Mouse (Mus musculus): ENCODE measurements around the gene Zc3h18.

Gene Zc3h18

GRCm38 (mm10) chr8:122393717-122394116 is 17.3 kb downstream of the Zc3h18 start:
- DNase-seq (ENCODE audit: low read depth, low spot score) = no peak

DNA sequence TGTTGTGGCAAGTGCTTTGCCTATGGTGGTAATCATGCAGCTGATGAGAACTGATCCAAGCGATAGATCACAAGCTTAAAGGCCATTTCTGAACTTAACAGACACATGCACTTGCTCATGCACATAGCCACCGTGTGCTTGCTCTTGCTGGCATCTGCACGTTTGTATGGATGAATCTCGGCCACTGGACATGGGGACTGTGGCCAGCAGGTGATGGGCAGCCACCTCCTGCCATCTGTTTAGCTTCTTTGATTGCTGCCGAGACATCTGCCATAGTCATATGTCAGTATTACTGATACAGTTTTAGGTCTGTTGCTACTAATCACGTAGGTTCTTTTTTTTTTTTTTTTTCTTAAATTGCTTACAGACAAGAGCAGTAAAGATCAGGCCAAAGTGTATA is 18.9 kb downstream of the Zc3h18 start:
- DNase-seq (ENCODE audit: low read depth, low spot score) = no peak

DNA sequence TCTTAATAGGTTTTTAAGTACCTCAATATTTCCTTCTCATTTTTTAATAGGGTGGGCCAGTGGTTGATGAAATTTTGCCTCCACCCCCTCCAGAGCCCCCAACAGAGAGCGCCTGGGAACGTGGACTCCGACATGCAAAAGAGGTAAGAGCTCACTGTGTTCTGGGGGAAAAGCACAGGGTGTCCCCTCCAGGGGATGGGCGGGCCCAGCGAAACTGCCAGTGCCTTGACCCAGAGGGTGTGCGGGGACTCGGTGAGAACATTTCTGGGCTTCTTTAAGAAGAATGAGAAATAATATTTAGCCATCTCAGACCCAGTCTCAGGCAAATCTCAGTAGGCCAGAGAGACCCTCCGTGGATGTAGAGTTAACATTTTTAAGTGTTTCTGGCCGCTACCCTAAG is 21.8 kb downstream of the Zc3h18 start:
- no peak for DNase-seq (ENCODE audit: low read depth, low spot score)

GRCm38 (mm10) chr8:122405146-122405805 is 28.9 kb downstream of the Zc3h18 start:
- no peak for DNase-seq (ENCODE audit: low read depth, low spot score)

- DNase-seq (ENCODE audit: low read depth, low spot score) = no peak
These were observed 31.3 kb downstream of the Zc3h18 start for GRCm38 (mm10) chr8:122407678-122408077.

DNA sequence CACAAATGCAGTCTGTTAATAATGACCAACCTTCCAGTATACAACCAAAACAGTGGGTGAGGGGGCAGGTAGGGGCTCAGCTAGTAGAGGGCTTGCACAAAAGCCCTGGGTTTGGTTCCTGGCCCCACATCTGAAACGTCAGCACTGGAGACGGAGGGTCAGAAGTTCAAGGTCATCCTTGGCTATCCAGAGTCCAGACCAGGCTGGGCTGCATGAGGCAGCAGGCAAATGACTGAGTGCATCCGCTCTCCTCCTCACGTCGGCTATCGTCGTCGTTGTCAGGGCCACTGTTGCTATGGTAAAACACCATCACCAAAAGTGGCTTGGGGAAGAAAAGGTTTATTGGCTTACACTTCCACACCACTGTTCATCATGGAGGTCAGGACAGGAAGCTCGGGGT is 37.9 kb downstream of the Zc3h18 start:
- no peak for DNase-seq (ENCODE audit: low read depth, low spot score)

GRCm38 (mm10) chr8:122415554-122415953 is 39.1 kb downstream of the Zc3h18 start:
- DNase-seq (ENCODE audit: low read depth, low spot score) = no peak

DNA sequence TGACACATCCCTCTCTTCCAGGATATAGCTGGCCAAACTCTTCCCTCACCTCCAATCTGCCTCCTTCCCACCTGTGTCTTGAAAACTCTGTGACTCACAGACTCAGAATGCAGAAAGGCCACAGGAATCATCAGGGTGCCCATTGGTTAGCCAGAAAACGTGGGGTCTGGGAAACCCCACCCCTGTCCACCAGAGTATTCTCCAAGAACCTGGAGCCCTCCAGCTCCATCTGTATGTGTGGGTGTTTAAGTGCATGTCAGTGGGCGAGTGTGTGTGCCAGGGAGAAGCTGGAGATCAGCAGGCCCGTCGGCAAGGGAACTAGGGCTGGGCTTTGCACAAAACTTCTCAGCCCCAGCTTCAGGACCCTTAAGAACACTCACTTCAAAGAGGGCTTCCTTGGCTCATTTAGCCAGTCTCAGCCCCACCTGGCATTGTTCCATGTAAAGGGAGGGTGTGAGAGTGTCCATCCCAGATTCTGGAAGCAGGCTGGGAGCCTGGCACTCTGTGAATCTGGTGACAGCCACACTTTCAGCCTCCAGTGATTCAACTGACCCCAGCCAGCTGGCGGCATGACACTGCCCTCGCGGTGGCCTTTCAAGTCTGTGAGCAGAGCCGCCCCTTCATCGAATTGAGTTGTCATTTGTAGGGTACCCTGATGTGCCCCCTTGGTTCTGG is 43.6 kb downstream of the Zc3h18 start:
- DNase-seq (ENCODE audit: low read depth, low spot score) = peak; percentile 48

- no peak for DNase-seq (ENCODE audit: low read depth, low spot score)
These were observed 45.1 kb downstream of the Zc3h18 start, which contains the start of gene Il17c for GRCm38 (mm10) chr8:122421376-122422070. Gene Il17c (plus strand): TSS chr8:122422020.

DNA sequence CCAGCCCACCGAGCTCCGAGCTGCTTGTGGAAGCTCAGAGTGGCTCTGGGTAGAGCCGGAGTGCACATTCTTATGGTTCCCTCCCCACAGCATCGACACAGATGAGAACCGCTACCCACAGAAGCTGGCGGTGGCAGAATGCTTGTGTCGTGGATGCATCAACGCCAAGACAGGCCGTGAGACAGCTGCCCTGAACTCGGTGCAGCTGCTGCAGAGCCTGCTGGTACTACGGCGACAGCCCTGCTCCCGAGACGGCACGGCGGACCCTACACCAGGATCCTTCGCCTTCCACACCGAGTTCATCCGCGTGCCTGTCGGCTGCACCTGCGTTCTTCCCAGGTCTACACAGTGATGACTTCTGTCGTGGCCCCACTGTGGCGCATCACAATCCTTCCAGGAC is 46.8 kb downstream of the Zc3h18 start:
- no peak for DNase-seq (ENCODE audit: low read depth, low spot score)

- DNase-seq (ENCODE audit: low read depth, low spot score) = peak; percentile 84
These were observed 47.2 kb downstream of the Zc3h18 start for GRCm38 (mm10) chr8:122423659-122424058.

GRCm38 (mm10) chr8:122426145-122426544 is 49.7 kb downstream of the Zc3h18 start:
- DNase-seq (ENCODE audit: low read depth, low spot score) = no peak

GRCm38 (mm10) chr8:122427607-122428006 is 51.2 kb downstream of the Zc3h18 start:
- no peak for DNase-seq (ENCODE audit: low read depth, low spot score)

- DNase-seq (ENCODE audit: low read depth, low spot score) = no peak
These were observed 51.8 kb downstream of the Zc3h18 start for GRCm38 (mm10) chr8:122428163-122428562.

DNA sequence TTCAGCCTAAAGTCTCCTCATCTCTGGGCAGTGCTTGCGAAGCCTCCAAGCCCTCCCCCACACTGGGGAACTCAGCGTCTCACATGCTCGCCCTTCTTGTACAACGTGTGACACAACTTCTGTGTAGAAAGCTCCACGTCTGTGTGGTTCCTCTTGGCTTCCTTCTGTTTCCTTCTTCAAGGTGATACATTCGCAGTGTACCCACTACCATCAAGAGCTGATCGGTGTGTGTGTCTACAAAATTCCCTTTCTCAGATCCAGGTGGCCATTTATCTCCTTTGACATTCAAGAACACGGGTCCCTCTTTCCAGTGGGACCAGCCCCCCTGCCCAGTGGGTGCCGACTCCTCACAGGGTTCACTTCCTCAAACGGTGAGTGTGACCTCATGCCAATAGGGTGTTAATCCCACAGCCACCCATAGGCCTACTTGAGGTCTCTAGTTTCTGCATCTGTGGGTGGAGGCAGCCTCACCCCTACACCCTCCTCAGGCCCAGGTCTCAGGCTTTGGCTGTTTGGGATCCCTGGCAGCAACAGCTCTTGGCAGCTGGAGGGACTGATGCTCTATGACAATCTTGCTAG is 53.7 kb downstream of the Zc3h18 start:
- DNase-seq (ENCODE audit: low read depth, low spot score) = no peak

GRCm38 (mm10) chr8:122430646-122431045 is 54.2 kb downstream of the Zc3h18 start:
- no peak for DNase-seq (ENCODE audit: low read depth, low spot score)

- no peak for DNase-seq (ENCODE audit: low read depth, low spot score)
These were observed 55.5 kb downstream of the Zc3h18 start for GRCm38 (mm10) chr8:122431694-122432442.

DNA sequence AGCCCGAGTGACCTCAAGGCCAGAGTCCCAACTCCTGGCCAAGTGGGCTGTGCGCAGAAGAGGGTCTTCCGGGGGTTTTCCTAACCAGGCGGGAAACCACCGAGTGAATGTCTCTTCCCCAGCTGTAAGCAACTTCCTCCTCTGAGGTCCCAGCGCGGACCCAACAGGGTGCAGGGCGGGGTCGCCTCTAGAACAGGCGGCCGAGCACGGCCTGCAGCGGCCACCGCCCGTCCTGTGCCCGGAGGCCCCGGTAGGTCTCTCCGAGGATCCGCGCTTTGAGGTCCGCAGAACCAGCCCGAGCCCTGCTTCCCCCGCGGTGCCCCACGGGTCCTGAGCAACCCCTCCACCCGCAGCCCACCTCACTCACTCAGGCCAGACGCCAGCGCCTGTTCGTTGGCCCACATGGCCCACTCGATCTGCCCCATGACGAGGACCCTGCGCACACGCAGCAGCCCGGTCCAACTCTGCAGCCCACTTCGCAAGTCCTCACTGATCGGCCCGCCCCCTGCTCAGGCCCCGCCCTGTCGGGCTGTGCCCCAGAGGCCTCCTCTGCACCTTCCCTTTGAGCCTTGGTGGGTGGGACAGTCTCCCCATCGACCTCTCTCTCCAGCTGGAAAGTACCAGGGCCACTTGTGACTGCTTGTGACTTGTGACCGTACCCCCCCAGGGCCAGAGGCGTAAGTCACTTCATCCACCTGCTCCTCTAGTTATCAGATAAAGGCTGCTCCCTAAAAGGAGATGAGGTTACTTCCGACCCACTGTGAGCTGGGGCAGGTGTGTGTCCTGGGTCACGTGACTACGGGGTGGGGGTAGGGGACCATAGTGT is 56.2 kb downstream of the Zc3h18 start, which contains the start of gene Cyba:
Gene Cyba, minus strand, starts transcription at position 488 of the 826 bp plus-strand sequence.
- no peak for DNase-seq (ENCODE audit: low read depth, low spot score)

DNA sequence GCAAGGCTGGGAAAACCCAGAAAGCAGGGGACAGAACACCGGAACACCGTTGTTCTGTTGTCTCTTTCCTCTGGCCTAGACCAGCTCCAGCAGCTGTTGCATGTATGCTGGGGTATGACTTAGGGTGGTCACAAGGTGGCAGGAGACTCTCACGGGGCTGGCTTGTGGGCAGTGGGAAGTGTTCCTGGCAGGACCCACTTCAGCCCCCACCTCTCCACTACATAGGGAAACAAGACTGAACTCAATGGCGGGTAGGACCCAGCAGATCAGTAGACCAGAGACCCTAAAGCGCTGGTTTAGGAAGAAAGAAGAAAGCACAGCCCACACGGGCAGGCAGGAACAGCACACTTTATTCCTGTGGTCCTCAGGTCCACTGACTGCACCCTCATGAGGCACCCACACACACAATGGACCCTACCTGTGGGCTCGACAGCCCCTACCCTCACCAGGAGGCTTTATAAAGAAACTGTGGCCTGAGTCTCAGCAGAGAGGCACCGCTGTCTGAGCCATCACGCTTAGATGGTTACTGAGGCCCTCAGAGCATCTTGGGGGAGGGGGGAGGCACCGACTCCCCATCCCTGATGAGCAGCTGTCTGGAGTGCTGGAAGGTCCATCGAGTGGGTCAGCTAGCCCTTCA is 57.0 kb downstream of the Zc3h18 start:
- DNase-seq (ENCODE audit: low read depth, low spot score) = no peak

- DNase-seq (ENCODE audit: low read depth, low spot score) = peak; percentile 20
These were observed 59.0 kb downstream of the Zc3h18 start for GRCm38 (mm10) chr8:122435375-122435774.

Measured in 3T3-L1 (cell line).